Mouse (Mus musculus) gastrocnemius, postnatal 10 days (tissue): ENCODE measurements at regions not wholly inside any gene's neighbourhood (a gene's known extent, or its start where the extent isn't known, plus 50 kb on each side); places are given as distances from the start of the nearest gene placed in this dataset.
A peak's percentile ranks its signal among the peaks of the same experiment; 100 is the strongest.

ENCODE experiments used
- DNase-seq: peaks from one replicate; pipeline ENCODE4 v3.0.0; 2021; ENCODE audit warnings: mixed read lengths

DNA sequence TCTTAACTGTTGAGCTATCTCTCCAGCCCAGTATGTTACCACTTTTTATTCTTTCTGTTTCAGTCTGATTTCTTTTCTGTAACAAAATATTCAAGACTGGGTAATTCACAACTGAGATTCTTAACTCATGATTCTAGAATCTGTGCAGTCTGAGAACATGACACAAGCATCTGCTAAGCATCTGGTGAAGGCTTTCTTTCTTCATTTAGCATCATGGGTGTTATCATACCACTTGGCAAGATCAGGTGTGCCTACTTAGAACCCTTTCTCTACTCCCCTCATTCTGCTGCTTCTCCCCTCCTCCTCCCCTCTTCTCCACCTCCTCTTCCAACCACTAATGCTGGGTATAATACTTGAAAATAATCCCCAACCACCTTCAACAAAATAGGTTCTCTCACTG is 62.1 kb upstream of the Pfn2 start:
- DNase-seq = no peak

DNA sequence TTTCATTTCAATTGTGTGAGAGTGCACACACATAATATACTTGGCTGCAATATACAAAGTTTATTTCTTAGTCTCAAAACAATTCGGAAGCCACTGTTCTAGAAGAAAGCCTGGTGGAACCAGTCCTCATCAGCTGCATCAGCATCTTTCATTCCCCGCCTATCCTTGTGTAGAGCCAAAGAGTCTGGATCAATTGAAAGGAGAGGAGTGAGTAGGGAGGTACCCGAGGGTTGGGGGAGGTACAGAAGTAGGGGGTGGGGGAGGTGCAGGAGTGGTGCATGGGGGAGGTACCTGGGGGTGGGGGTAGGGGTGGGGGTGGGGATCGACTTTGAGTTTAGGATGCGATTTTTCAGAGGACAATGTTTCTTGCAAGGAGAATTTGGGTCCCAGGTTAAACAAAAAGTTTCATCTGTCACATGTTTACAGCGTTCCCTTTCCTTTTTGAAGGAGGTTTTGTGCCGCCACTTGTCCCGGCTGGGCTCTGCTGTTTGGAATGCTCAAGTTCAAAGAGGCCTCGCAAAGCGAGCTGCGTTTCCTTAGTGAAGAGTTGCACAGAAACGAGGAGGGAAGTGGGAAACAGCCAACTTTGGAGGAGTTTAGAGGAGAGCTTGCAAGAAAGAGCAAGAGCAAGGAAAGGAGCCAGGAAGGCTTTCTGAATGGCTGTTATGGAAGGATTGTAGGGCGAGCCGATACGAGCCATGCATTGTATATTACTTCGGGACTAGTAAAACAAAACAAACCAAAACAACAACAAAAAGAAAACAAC is 64.1 kb upstream of the Pfn2 start:
- DNase-seq = peak; percentile 10

DNA sequence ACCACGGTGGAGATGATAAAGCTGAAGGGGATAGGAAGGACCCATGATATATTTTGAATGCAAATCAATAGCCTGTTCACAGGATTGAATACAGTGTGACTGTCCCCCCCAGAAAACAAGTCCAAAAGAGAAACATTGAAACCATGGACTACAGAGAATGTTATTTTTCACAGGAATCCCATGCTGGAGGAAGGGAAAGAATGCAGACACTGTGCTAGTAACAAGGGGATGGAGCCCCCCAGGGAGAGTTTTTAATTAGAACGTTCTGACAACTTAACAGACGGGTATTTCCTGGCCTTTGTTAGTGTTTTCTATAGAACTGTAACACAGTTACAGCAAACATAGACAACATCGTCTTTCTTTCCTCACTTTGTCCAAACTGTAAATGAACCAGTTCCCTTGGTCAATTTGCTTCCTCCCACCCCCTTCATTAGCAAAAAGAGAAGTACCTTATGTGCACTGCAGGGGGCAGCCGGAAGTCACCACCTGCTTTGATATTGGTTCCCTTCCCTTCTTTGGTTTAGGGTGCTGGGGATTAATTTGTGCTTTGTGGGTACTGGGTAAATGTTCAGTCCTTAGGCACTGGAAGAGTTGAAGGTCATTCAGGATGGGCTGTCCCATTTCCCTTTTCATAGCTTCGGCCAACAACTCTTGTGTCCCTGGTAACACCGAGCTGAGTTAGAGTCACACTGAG is 64.9 kb upstream of the Pfn2 start:
- DNase-seq = no peak

DNA sequence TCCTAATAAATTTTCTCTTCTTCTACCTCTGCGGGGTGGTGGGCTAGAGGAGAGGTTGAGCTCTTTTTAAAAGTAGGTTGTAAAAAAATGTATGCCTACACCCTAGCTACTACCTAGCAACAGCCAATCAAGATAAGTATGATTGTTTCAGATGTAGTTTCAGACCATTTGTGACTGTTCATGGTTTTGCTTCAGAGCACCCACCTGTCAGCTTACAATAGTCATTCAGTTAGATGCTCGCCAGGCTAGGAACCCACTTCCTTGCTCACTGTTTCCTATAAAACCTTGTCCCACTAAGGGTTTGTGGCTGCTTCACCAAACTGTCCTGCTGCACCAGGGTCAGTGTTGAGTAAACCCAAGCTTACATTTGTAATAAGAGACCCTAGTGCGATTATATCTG is 66.8 kb upstream of the Pfn2 start:
- no peak for DNase-seq

DNA sequence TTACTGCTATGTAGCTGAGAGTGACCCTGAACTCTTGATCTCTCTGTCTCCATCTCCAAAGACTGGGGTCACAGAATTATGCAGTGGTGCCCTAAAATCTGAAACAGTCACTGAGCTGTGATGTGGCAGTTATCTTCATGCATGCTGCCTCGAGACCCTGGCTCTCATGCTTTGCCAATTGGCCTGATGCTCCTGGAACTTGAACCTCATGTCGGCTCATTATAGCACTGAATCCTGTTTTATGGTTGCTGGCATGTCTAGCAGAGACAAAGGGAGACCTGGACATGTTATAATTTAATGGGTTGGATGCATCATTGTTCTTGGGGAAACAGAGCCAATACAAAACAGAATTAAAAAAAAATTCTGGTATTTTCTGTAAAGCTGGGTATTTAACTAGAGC is 71.0 kb upstream of the Pfn2 start:
- no peak for DNase-seq

DNA sequence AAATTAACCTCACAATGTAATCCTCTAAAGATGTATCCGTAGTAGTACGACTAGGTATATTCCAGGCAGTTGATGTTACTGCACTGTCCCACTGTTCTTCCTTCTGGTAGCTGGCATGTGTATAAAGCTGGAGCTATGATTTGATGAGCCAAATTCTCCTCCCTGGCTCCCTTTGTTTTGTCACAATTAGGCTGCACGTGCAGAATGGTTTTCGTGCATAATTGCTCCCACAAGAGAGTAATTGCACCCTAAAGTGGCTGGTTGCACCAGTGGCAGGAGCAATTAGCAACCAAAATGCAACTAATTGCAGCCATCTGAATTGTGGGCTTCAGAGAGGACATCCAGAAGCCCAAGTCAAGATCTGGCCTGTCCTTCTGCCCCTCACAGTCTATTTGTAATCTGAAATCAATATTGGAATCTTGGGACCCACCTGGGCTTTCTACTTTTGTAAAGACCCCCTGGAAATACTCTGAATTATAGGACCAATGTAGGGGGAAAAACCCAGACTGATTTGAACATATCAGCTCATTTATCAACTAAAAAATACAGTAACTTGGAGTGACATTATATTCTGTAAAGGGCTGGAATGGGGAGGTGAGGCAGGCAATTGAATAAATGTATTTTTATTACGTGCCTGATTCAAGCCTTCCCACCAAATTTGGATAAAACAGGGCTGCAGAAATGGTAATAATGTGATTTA is 71.7 kb upstream of the Pfn2 start:
- DNase-seq = no peak

DNA sequence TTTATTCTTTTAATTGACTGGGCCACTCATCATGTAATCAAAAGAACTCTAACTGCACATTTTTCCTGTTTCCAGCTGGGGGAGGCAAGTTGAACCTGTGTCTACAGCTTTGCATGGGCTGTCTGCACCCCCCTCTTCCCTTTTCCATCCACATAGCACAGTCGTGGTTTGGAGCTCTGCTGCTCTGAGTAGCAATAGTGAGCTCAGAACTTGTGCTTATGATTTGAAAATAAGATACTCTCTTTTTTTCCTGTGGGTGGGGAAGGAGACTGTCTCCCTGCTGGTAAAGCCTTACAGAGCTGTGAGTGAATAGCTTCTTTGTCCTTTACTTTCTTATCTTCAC is 72.2 kb upstream of the Pfn2 start:
- no peak for DNase-seq

DNA sequence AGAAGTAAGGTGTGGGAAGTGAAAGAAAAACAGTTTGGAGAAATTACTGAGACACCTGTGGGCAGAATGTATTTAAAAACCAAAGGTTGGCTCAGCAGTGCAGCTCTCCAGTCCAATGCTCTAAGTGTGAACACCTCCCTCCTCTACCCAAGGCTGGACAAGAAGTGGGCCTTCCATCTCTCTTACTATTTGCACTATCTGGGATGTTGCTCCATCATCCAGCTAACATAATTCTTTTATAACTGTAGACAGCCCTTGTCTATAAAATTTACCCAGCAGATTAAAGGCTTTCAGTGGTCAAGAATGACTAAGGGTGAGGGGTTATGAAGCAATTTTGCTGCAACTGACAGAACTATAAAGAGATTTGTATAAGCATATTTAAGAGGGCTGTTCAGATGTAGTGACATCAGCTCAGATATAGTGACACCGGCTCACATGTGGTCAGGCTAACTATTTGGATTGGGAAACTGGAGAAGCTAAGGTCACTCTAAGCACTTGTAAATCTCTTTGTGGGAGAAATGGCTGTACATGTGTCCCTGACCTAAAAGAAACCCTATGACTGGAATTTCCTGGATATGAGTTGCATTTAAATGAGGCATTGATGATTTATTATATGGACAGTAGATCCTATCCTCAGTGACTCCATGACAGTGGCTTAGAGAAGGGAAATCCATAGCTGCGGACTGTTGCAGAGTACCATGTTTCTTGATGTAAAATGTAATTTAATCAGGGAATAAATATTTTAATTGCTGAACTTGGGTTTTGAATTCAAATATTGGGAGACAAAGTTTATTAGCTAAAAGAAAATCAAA is 73.4 kb upstream of the Pfn2 start:
- DNase-seq = no peak

DNA sequence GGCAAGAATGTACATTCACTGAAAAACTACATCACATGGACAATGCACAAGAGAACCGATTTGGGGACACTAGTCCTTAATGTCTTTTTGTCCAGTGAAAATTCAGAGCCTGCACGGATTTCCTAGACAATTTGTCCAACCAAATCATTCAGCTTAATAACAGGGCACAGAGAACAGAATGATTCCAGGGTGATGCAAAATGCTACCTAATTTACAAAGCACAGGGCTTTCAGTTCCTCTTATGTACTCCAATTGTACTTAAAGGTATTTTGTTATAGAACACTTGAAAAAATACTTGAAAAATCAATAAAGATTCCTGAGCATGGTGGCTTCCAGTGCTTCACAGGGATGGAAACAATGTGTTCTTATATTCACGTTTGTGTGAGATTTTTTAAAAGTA is 75.2 kb upstream of the Pfn2 start:
- DNase-seq = no peak

DNA sequence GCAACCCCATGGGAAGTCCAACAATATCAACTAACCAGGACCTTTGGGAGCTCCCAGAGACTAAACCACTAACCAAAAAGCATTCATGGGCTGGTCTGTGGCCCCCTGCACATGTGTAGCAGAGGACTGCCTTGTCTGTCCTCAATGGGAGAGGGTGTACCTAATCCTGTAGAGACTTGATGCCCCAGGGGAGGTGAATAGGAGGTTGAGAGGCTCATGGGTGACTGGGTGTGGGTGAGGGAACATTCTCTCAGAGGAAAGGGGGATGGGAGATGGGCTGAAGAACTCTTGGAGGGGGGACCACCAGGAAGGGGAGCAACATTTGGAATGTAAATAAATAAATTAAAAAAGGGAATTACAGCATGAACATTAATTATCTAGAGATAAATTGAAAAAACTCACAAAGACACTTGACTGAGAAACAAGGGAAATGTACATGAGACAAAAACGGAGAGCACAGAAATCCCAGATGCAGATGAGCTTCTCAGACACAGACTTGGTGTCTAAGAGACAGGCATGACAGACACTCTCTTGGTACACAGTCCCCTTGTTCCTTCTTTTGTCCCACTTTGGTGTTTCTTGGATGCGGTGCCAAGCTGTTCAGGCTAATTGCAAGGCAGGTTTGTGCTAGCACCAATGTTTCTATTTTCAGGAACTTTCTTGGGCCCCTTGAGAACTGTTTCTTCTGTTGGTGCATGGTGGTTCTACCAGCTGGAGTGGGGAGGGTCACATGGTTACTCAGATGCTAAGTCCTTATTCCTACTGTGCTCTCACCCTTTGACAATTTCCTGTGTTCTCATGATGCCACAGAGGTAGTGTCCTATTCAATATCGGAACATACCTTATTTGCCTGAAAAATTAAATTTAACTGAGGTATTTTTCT is 85.0 kb upstream of the Pfn2 start:
- DNase-seq = no peak

DNA sequence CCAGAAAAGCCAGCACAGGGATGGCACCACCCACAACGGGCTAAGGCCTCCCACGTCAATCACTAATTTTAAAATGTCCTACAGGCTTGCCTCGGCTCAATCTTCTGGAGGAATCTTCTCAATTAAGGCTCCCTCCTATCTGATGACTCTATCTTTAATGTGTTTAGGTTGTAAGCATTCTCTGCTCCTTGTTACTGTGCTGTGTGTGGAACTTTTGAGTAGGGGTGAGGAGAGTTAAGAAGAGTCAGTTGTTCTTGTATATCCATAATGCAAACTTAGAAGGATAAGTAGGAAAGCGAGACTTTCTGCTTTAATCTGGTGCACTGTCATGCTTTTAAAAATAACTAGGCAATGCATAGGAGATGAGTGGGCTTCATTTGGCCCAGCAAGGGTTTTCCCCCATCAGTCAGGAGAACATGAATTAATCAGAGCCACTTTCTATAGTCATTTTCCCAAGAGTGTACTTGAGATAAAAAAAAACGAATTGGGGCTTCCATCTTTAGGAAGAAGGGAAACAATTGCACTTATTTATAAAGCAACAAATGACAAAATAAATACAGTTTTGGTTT is 87.2 kb upstream of the Pfn2 start:
- no peak for DNase-seq

DNA sequence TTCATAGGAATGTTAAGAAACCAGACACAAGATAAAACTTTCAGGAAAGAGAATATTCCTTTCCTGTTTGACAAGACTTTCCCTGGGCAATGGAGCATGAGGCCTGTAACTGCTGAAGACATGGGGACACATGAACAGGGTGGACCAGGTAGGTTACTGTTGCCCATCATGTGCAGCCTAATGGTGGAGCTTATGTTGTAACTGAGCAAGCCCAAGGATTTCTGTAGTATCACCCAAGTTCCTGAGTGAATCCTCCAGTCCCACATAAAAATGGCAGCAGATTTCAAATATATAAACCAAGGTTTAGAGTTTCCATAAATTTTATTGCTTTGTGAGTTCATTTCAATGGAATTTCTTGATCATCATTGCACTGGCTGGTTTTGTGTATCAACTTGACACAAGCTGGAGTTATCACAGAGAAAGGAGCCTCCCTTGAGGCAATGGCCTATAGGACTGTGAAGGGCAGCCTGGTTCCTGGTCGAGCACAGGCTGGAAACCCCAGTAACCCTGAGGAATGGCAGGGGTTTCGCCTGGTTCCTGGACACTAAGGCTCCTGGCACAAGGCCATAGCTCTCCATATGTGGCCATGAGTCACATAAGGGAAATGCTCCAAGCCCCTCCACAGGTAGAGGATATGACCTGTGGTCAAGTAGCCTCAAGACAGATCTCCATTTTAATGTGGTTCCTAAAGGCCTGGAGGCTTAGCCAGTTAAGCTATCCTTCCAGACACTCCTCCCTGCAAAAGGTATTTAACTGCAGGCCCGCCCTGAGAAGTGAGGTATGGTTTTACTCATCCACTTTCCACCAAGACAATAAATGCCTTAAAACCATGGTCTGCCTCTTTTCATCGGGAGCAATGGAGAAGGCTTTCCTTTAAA is 92.9 kb upstream of the Pfn2 start:
- DNase-seq = no peak

DNA sequence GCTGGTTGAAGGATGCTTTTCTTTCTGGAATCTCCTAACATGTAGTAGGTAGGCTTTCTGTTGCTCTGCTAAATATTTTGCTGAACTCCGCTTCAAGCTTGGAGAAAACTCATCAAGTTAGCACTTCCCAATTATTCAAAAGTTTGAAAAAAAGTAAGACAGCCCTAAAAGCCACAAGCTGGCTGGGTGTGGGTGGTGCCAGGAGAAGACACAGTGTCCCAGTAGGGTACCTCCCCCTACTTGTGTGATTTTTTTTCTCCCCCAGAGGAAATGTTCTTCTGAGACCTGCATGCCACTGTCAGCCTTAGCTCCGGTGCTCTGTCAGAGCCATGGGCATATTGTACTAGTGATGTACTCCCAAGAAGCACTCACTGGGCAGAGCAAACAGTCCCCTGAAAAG is 96.8 kb upstream of the Pfn2 start:
- DNase-seq = no peak

DNA sequence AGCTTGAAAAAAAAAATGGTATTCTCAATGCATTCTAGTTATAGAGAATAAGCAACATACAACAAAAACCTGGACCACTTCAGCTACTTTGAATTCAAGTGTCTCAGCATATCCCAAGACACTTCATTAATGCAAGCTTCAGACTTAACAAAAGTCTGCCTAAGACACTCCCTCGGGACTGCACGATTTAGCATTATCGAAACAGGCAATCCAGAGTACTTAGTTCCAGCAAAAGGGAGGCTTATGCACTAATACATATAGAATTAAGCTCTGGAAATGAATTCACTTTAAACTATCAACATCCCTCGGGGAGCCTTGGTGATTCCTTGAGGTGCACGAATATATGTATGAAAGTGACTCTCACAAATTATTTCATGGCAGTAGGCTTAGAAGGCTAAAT is 97.9 kb upstream of the Pfn2 start:
- no peak for DNase-seq

DNA sequence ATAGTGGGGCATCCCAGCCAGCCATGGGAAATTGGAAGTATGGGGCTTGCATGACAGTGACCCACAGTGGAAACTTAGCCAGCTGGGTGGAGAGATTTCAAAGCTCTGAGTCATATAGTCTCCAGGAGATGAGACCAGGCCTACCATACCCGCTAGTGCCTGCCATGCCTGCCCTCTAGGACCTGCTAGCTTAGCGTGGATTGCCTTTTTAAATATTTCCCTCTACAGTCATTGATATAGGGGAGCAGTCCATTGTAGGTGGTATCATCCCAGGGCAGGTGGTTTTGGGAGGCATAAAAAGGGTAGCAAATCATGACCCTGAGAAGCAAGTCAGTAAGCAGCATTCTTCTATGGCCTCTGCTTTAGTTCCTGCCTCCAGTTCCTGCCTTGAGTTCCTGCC is 99.5 kb upstream of the Pfn2 start:
- DNase-seq = no peak

DNA sequence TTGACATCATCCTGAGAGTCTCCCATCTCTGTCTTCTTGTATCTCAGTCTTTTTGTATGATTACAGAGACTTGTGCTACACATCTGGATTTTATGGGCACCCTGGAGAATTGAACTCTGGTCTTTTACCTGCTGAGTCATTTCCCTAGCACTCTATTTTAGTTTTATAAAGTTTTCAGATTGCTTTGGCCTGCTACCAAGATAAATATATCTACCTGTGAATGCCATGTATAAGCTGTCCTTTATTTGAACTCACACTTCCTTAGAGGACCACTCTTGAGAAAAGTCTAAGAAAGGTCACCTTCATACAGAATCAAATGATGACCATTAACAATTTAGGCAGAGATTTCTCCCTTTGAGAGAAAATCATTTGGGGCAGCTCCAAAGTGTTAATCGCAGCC is 100.8 kb upstream of the Pfn2 start:
- no peak for DNase-seq

DNA sequence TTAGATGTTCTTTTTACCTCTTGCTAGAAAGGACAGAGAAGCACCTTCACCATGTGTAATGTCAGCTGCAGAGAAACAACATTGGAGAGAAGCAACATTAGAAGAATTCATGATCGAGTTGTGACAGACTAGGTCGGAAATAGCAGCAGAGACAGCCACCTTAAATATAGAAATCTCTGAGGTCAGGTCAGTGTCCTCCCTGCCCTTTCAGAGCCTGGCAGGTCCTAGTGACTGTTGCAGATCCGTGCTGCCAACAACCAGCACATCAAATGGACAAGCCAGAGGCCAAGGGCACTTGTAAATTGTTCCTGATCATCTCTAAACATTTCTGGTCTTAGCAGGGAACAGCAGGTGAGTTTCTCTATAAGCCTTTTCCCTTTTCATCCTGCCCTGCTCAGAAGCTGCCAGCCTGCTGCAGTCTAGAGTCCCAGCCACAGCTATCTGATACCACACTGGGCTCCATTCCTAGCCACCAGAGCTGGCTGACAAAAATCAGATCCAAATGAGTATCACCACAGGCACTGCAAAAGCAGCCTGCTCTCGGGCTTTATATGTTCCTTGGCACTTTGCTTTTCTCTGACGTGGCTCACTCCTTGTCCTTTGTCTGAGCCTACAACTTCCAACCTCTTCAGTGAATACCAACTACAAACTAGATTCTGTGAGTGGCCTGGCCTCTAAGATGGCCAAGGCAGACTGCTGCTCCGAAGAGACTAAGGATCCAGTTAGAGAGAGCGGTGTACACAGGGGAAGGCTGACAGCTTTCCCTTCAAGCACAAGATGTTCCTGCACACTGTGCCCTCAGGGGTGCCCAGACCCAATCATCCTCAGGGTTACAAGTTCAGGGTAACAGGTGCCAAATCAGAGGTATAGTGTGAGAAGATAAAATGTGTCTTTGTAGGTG is 102.8 kb upstream of the Pfn2 start:
- peak; percentile 32 for DNase-seq

DNA sequence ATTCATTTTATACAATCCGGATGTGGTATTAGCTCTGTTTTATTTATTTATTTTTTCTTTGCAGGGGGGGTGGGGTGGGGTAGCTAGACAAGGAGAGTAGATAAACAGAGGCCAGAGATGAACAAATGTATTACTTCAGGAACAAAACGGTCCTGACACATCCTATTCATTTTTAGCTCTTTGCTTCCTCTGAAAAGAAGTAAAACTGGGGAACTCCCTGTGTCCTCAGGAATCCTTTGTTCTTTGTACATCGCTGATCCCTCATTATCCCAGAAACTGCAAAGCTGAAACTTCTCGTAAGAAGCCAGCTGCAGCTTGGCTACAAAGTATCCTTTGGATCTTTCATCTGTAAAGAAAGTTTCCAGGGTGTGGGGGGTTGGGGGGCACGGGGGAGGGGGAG is 103.6 kb upstream of the Pfn2 start:
- no peak for DNase-seq

DNA sequence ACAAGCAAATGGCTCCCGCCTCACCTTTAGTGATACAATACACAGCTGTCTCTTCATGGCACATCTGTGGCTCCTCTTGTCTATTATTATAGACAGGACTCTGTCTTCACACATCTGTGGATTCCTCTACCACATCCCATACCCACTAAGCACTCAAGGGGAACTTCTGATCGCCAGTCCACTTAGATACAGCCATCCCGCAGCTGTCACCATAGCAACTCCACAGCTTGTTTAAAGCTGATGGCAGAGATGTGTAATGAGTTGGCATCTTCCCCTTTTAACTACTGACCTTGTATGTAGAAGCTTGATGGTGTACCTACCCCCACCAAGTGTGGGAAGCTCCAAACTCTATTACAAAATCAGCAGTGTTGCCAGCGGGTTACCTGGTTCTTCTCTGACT is 109.5 kb upstream of the Pfn2 start:
- DNase-seq = no peak
